ENCODE assay signal across 10 mouse cellular contexts in the genomic region with DNA sequence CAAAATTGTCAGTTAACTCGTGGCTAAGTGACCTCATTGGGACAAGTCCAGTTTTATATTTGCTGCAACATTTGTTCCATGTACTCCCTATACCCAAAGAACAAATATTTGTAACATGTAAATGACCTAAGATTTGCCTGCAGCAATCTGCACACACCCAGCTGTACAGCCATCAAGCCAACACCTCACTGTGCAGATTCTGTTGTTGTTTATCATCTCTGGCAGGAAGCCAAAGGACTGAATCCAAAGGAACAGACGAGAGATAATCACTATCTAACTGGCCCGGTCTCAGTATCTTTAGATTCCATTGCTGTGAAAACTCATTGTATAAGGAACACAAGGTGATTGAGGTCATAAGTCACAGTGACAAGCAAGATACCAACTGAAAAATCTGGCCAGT.
DNase-seq lines count a peak whose midpoint lies in the region; ATAC-seq and TF ChIP-seq lines count a peak whose summit lies in the region.
"Had no signal": no experiment of that assay in that cellular context is flagged by ENCODE, and none has a peak within 500 bp of the region (broad histone marks: within the 10 kb centered on the region; RNA-seq: fewer than 3 reads in every experiment).

No protein-coding gene starts in this region.

- H3K27me3 ChIP-seq in forebrain, embryonic 15.5 days = no peaks in the 10 kb centered on the region
- no peaks in the 10 kb centered on the region for H3K27me3 ChIP-seq in forebrain, embryonic 11.5 days (ENCODE audit: control insufficient read depth, insufficient read depth, low read length)
- H3K27me3 ChIP-seq in midbrain, embryonic 14.5 days (ENCODE audit: control insufficient read depth, insufficient read depth, low read length) = no peaks in the 10 kb centered on the region
- H3K27me3 ChIP-seq in midbrain, embryonic 10.5 days (ENCODE audit: low read depth, poor library complexity, severe bottlenecking) = no peaks in the 10 kb centered on the region
- H3K27me3 ChIP-seq in heart, embryonic 10.5 days (ENCODE audit: insufficient read depth, poor library complexity, severe bottlenecking) = no peaks in the 10 kb centered on the region
- H3K27me3 ChIP-seq in midbrain, postnatal 0 days (ENCODE audit: insufficient read depth, low read length) = no peaks in the 10 kb centered on the region

- no peak for TF ChIP-seq CTCF in midbrain, postnatal 0 days (IDR thresholded peaks at IDR 0.05)

- H3K27ac ChIP-seq in forebrain, embryonic 15.5 days (replicated peaks) = no peak overlapping the region
- no peak overlapping the region for H3K27ac ChIP-seq in forebrain, embryonic 11.5 days (ENCODE audit: low read depth, low read length)
- H3K27ac ChIP-seq in midbrain, embryonic 14.5 days (replicated peaks; ENCODE audit: low read depth, low read length) = no peak overlapping the region
- H3K27ac ChIP-seq in midbrain, embryonic 10.5 days (replicated peaks) = no peak overlapping the region
- peak overlapping the region; percentile 49; the same call in 1 of the 2 replicates for H3K27ac ChIP-seq in heart, embryonic 10.5 days
- H3K27ac ChIP-seq in midbrain, postnatal 0 days (ENCODE audit: low read depth, low read length) = no peak overlapping the region
- H3K27ac ChIP-seq: left cerebral cortex, adult 2 months had no signal

- DNase-seq in forebrain, embryonic 11.5 days (ENCODE audit: low spot score) = no peak
- peak; percentile 58 for DNase-seq in midbrain, embryonic 14.5 days
- DNase-seq in midbrain, embryonic 10.5 days (ENCODE audit: low spot score) = no peak
- no peak for DNase-seq in heart, embryonic 10.5 days (ENCODE audit: low spot score)
- DNase-seq in midbrain, postnatal 0 days (ENCODE audit: low spot score) = peak; percentile 75
- no peak for DNase-seq in gastrocnemius, postnatal 4 days (ENCODE audit: low spot score in 2 of 2)
- no peak for DNase-seq in thymus, postnatal 4 days
- DNase-seq: gastrocnemius, postnatal 36 days had no signal

- no peaks in the 10 kb centered on the region for H3K36me3 ChIP-seq in forebrain, embryonic 15.5 days
- no peaks in the 10 kb centered on the region for H3K36me3 ChIP-seq in forebrain, embryonic 11.5 days (ENCODE audit: control insufficient read depth, insufficient read depth, low read length)
- no peaks in the 10 kb centered on the region for H3K36me3 ChIP-seq in midbrain, embryonic 14.5 days (ENCODE audit: control insufficient read depth, insufficient read depth, low read length)
- H3K36me3 ChIP-seq in midbrain, embryonic 10.5 days = no peaks in the 10 kb centered on the region
- H3K36me3 ChIP-seq in heart, embryonic 10.5 days = no peaks in the 10 kb centered on the region
- H3K36me3 ChIP-seq in midbrain, postnatal 0 days (ENCODE audit: insufficient read depth, low read length) = no peaks in the 10 kb centered on the region

- H3K9me3 ChIP-seq in forebrain, embryonic 15.5 days = no peaks in the 10 kb centered on the region
- no peaks in the 10 kb centered on the region for H3K9me3 ChIP-seq in forebrain, embryonic 11.5 days (ENCODE audit: control insufficient read depth, low read length)
- no peaks in the 10 kb centered on the region for H3K9me3 ChIP-seq in midbrain, embryonic 14.5 days (ENCODE audit: control insufficient read depth, low read length)
- no peaks in the 10 kb centered on the region for H3K9me3 ChIP-seq in midbrain, embryonic 10.5 days (replicated peaks)
- no peaks in the 10 kb centered on the region for H3K9me3 ChIP-seq in heart, embryonic 10.5 days
- no peaks in the 10 kb centered on the region for H3K9me3 ChIP-seq in midbrain, postnatal 0 days (ENCODE audit: low read length)

- no peak overlapping the region for H3K4me2 ChIP-seq in forebrain, embryonic 15.5 days (replicated peaks)
- no peak overlapping the region for H3K4me2 ChIP-seq in forebrain, embryonic 11.5 days (ENCODE audit: low read depth, low read length, severe bottlenecking)
- no peak overlapping the region for H3K4me2 ChIP-seq in midbrain, embryonic 14.5 days (ENCODE audit: low read length)
- no peak overlapping the region for H3K4me2 ChIP-seq in midbrain, postnatal 0 days (ENCODE audit: low read depth, low read length, poor library complexity, severe bottlenecking)

- 0 out of 2 replicates have a peak, but pooled peaks have one; percentile 53 for ATAC-seq in forebrain, embryonic 15.5 days (replicated peaks)
- ATAC-seq in forebrain, embryonic 11.5 days (replicated peaks; ENCODE audit: low FRiP score) = no peak
- ATAC-seq in midbrain, embryonic 14.5 days (ENCODE audit: low FRiP score, low TSS enrichment) = no peak
- ATAC-seq in midbrain, postnatal 0 days (ENCODE audit: low FRiP score) = no peak

- H3K4me3 ChIP-seq in forebrain, embryonic 15.5 days = no peak overlapping the region
- H3K4me3 ChIP-seq in forebrain, embryonic 11.5 days (ENCODE audit: low read depth, low read length) = no peak overlapping the region
- H3K4me3 ChIP-seq in midbrain, embryonic 14.5 days (replicated peaks; ENCODE audit: low read depth, low read length) = no peak overlapping the region
- no peak overlapping the region for H3K4me3 ChIP-seq in midbrain, embryonic 10.5 days
- no peak overlapping the region for H3K4me3 ChIP-seq in heart, embryonic 10.5 days
- no peak overlapping the region for H3K4me3 ChIP-seq in midbrain, postnatal 0 days (ENCODE audit: low read depth, low read length)
- H3K4me3 ChIP-seq: left cerebral cortex, adult 2 months had no signal

- WGBS in forebrain, embryonic 15.5 days = 27% methylated on average over 3 of the region's 3 CpGs
- 70% methylated on average over 3 of the region's 3 CpGs for WGBS in forebrain, embryonic 11.5 days
- WGBS in midbrain, embryonic 14.5 days = 50% methylated on average over 3 of the region's 3 CpGs
- WGBS in midbrain, embryonic 10.5 days = 78% methylated on average over 3 of the region's 3 CpGs
- 25% methylated on average over 3 of the region's 3 CpGs for WGBS in heart, embryonic 10.5 days
- WGBS in midbrain, postnatal 0 days = 42% methylated on average over 3 of the region's 3 CpGs

- peaks cover 4% of the 10 kb centered on the region for H3K4me1 ChIP-seq in forebrain, embryonic 15.5 days
- no peaks in the 10 kb centered on the region for H3K4me1 ChIP-seq in forebrain, embryonic 11.5 days (replicated peaks; ENCODE audit: control insufficient read depth, insufficient read depth, low read length)
- no peaks in the 10 kb centered on the region for H3K4me1 ChIP-seq in midbrain, embryonic 14.5 days (ENCODE audit: control insufficient read depth, insufficient read depth, low read length)
- H3K4me1 ChIP-seq in midbrain, embryonic 10.5 days = no peaks in the 10 kb centered on the region
- H3K4me1 ChIP-seq in heart, embryonic 10.5 days = peaks cover 17% of the 10 kb centered on the region
- H3K4me1 ChIP-seq in midbrain, postnatal 0 days (ENCODE audit: insufficient read depth, low read length) = no peaks in the 10 kb centered on the region

- H3K9ac ChIP-seq in forebrain, embryonic 15.5 days (replicated peaks) = no peak overlapping the region
- H3K9ac ChIP-seq in forebrain, embryonic 11.5 days (ENCODE audit: low read length) = no peak overlapping the region
- no peak overlapping the region for H3K9ac ChIP-seq in midbrain, embryonic 14.5 days (replicated peaks; ENCODE audit: low read length)
- no peak overlapping the region for H3K9ac ChIP-seq in midbrain, postnatal 0 days (replicated peaks; ENCODE audit: low read length, poor library complexity, severe bottlenecking)

Comparison
In these comparisons a context has a peak if more than half of its experiments do, and no peak if none do; other contexts are left out.
1. DNase-seq: peak in midbrain, embryonic 14.5 days (single experiment) and midbrain, postnatal 0 days (single experiment); none in forebrain, embryonic 11.5 days (single experiment), midbrain, embryonic 10.5 days (single experiment), heart, embryonic 10.5 days (single experiment), gastrocnemius, postnatal 4 days (0 of 2) and thymus, postnatal 4 days (single experiment).